Mouse (Mus musculus) embryo, embryonic 10 days (tissue): Measurements from ENCODE around the gene Robo1.
A peak's percentile ranks its signal among the peaks of the same experiment; 100 is the strongest.

Source experiments
- DNase-seq: peaks from one replicate; pipeline ENCODE4 v3.0.0-alpha.2; 2015; ENCODE audit warnings: low spot score

Gene Robo1

GRCm38 (mm10) chr16:72603487-72604206 is 295.5 kb downstream of the Robo1 start:
- no peak for DNase-seq

- peak; percentile 89 for DNase-seq
Observed at GRCm38 (mm10) chr16:72605066-72605465, 297.0 kb downstream of the Robo1 start.

- DNase-seq, result peak; percentile 12
Observed at GRCm38 (mm10) chr16:72610661-72611112, 302.6 kb downstream of the Robo1 start.

- DNase-seq, result peak; percentile 68
Observed at GRCm38 (mm10) chr16:72614898-72615297, 306.8 kb downstream of the Robo1 start.

- peak; percentile 17 for DNase-seq
Observed at GRCm38 (mm10) chr16:72615360-72615759, 307.3 kb downstream of the Robo1 start.

GRCm38 (mm10) chr16:72622371-72622770 is 314.3 kb downstream of the Robo1 start:
- no peak for DNase-seq

- no peak for DNase-seq
Observed at GRCm38 (mm10) chr16:72622868-72623267, 314.8 kb downstream of the Robo1 start.

- peak; percentile 25 for DNase-seq
Observed at GRCm38 (mm10) chr16:72633846-72634245, 325.7 kb downstream of the Robo1 start.

- DNase-seq, result no peak
Observed at GRCm38 (mm10) chr16:72639332-72639940, 331.3 kb downstream of the Robo1 start.

- no peak for DNase-seq
Observed at GRCm38 (mm10) chr16:72640932-72641811, 333.1 kb downstream of the Robo1 start.

GRCm38 (mm10) chr16:72645890-72646289 is 337.8 kb downstream of the Robo1 start:
- peak; percentile 12 for DNase-seq

- DNase-seq, result peak; percentile 88
Observed at GRCm38 (mm10) chr16:72649314-72649713, 341.2 kb downstream of the Robo1 start.

- DNase-seq, result no peak
Observed at GRCm38 (mm10) chr16:72655411-72655810, 347.3 kb downstream of the Robo1 start.

GRCm38 (mm10) chr16:72662837-72663350 is 354.8 kb downstream of the Robo1 start:
- DNase-seq, result peak; percentile 93

GRCm38 (mm10) chr16:72663351-72664232 is 355.5 kb downstream of the Robo1 start:
- DNase-seq, result peak; percentile 72

GRCm38 (mm10) chr16:72664233-72664613 is 356.1 kb downstream of the Robo1 start:
- DNase-seq, result peak; percentile 57

GRCm38 (mm10) chr16:72664806-72665205 is 356.7 kb downstream of the Robo1 start:
- DNase-seq, result peak; percentile 39

GRCm38 (mm10) chr16:72665454-72665853 is 357.3 kb downstream of the Robo1 start:
- no peak for DNase-seq

GRCm38 (mm10) chr16:72670240-72671038 is 362.3 kb downstream of the Robo1 start:
- DNase-seq, result peak; percentile 32

- no peak for DNase-seq
Observed at GRCm38 (mm10) chr16:72677234-72677633, 369.1 kb downstream of the Robo1 start.
